Mouse (Mus musculus): Measurements from ENCODE around the gene Hoga1. TPM values are rescaled to one million over a fixed set of nuclear protein-coding genes. Genes with fewer than 3 reads are reported as not detected.

Hoga1 gene
- 1.1 and 1.3 TPM in 2 replicates for polyA plus RNA-seq (2016; fragmentation: Nextera tagmentation; extraction: Ambion mirVana)

- Histone ChIP-seq H3K9ac (no peak within 1 kb of the TSS), H3K27ac (no peak within 1 kb of the TSS)
Observed at GRCm38 (mm10) chr19:42045269-42046102, at the start of gene Hoga1. Gene Hoga1 (plus strand): TSS chr19:42045610.

DNA sequence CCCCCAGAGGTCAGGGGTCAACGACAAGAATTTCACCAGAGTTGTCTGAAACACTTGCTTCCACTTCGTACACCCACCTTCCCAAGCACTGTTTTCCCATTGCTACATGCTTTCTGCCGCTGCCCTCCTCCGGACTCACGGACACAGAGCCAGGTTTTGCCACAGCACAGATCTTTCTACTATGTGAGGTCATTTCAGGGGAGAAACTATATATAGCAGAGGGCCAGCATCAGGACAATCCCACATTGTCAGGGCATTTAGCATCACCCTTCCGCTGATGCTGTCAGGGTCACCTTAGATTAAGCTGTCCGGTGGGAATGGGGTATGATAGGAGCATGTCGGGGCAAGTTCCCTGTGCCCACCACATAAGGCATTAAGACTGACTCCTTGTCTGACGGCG is 48.3 kb upstream of the Hoga1 start:
- no peaks in the 10 kb centered on the region for H3K9me3 ChIP-seq (replicated peaks)
- H3K36me3 ChIP-seq, result no peaks in the 10 kb centered on the region
- WGBS, result 86% methylated on average over 10 of the region's 10 CpGs
- no peaks in the 10 kb centered on the region for H3K27me3 ChIP-seq
- no peak overlapping the region for H3K9ac ChIP-seq
- peaks cover 18% of the 10 kb centered on the region for H3K4me1 ChIP-seq
- no peak overlapping the region for H3K4me3 ChIP-seq
- no peak overlapping the region for H3K4me2 ChIP-seq (replicated peaks)
- no peak overlapping the region for H3K27ac ChIP-seq
- ATAC-seq (ENCODE audit: low FRiP score), result no peak

More at GRCm38 (mm10) chr19:42045269-42046102, at the start of gene Hoga1:
- Histone ChIP-seq H3K4me2 (replicated peaks) (peak within 1 kb of the TSS; percentile 43), H3K4me3 (peak within 1 kb of the TSS; percentile 10; the same call in 1 of the 2 replicates), H3K4me1 (no peaks in the 10 kb centered on the region), H3K36me3 (no peaks in the 10 kb centered on the region), H3K9me3 (replicated peaks) (no peaks in the 10 kb centered on the region), H3K27me3 (0 out of 2 replicates have a peak, but pooled peaks cover 3% of the 10 kb centered on the region)
- 24% methylated on average over 23 of the region's 23 CpGs for WGBS
- ATAC-seq (ENCODE audit: low FRiP score), result peak; percentile 63; the same call in 1 of the 2 replicates

DNA sequence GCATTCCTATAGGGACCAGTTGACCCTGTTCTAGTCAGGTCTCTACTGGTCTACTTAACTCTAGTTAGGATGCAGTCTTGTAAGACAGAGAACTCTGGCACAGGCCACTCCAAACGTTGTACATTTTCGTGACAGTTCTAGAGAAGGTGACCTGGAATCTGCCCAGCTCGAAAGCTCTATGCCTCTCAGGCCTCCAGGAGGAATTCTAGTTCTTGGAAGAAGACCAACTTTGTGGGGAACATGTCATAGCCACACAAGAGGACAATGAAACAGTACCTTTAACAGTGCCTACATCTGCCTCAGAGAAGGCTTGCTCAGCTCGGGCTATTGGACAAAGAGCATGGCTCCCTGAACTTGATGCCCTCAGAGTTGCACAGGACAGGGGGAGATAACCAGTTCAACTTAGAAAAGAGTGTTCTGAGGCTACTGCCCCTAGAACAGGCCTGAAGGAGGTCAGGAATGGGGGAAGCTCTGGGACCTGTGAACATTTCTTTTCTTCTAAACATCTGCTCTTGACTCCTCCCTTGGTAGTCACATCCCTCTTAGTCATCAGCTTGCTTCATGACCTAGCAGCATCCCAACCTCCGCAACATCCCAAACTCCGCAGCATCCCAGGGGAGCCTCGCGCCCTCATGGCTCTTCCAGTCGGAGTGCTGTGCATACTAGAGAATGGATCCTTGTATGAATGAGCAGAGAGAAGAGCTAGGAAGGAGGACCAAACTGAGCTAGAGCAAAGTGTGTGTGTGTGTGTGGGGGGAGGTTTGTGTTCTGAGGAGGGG is 46.5 kb upstream of the Hoga1 start:
- Histone ChIP-seq H3K4me1 (peaks cover 18% of the 10 kb centered on the region), H3K36me3 (no peaks in the 10 kb centered on the region), H3K27ac (no peak overlapping the region), H3K9me3 (replicated peaks) (no peaks in the 10 kb centered on the region), H3K27me3 (no peaks in the 10 kb centered on the region), H3K4me2 (replicated peaks) (no peak overlapping the region), H3K9ac (no peak overlapping the region), H3K4me3 (no peak overlapping the region)
- ATAC-seq (ENCODE audit: low FRiP score), result no peak
- 90% methylated on average over 9 of the region's 9 CpGs for WGBS

DNA sequence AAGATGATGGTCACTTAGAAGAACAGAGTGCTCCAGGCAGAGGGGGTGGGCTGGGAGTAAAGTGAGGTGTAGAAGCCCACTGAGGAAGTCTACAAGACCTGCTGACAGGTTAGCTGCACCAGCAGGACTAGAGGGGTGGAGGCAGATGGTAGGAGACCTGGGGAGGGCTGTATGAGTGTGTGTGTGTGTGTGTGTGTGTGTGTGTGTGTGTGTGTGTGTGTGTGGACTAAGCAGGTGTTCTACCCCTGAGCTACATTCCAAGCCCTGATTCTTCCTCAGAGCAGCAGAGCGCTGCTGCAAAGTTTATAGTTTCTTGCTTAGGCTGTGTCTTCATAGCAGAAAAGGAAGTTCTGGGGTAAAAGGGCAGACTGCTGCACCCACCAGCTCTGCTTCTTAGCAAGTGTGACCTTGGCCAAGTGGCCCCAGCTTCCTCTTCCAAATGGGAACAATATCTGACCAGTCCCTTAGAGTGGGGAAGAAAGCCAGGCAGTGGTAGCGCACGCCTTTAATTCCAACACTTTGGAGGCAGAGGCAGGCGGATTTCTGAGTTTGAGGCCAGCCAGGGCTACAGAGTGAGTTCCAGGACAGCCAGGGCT is 45.6 kb upstream of the Hoga1 start:
- WGBS, result 88% methylated on average over 4 of the region's 4 CpGs
- Histone ChIP-seq H3K4me2 (replicated peaks) (no peak overlapping the region), H3K4me3 (no peak overlapping the region), H3K27ac (peak overlapping the region; percentile 44; the same call in 1 of the 2 replicates), H3K4me1 (peaks cover 18% of the 10 kb centered on the region), H3K9ac (no peak overlapping the region), H3K36me3 (no peaks in the 10 kb centered on the region), H3K27me3 (no peaks in the 10 kb centered on the region), H3K9me3 (replicated peaks) (no peaks in the 10 kb centered on the region)
- ATAC-seq (ENCODE audit: low FRiP score), result no peak

DNA sequence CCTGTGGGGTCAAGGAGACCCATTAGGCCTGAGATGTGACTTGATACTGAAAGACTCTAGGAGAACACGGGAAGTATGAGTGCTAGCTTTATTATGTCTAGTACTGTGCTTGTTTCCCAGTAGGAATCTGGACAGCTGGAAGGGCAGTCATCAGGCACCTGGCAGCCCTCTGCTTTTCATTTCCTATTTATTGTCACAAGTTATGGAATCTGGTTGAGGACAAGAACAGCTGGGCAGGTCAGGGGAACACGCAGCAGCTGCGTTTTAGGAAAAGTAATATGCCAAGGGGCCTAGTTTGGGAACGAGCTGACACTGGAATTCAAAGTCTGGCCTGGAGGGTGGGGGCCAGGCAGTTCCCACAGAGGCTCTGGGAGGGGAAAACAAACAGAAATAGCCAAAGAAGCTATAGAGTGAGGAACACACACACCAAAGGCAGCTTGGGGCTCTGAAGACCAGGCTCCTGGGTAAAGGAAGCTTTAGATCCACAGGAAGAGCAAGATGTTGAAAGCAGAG is 44.9 kb upstream of the Hoga1 start:
- Histone ChIP-seq H3K36me3 (no peaks in the 10 kb centered on the region), H3K9me3 (replicated peaks) (no peaks in the 10 kb centered on the region), H3K9ac (no peak overlapping the region), H3K4me1 (peaks cover 12% of the 10 kb centered on the region), H3K4me2 (replicated peaks) (no peak overlapping the region), H3K4me3 (no peak overlapping the region), H3K27me3 (no peaks in the 10 kb centered on the region), H3K27ac (peak overlapping the region; percentile 44; the same call in 1 of the 2 replicates)
- WGBS, result 59% methylated on average over 4 of the region's 4 CpGs
- no peak for ATAC-seq (ENCODE audit: low FRiP score)

GRCm38 (mm10) chr19:42001253-42001980 is 44.0 kb upstream of the Hoga1 start:
- H3K4me1 ChIP-seq, result peaks cover 9% of the 10 kb centered on the region
- no peaks in the 10 kb centered on the region for H3K9me3 ChIP-seq (replicated peaks)
- no peak overlapping the region for H3K9ac ChIP-seq
- no peak for ATAC-seq (ENCODE audit: low FRiP score)
- H3K4me3 ChIP-seq, result no peak overlapping the region
- no peak overlapping the region for H3K27ac ChIP-seq
- no peaks in the 10 kb centered on the region for H3K36me3 ChIP-seq
- 91% methylated on average over 12 of the region's 12 CpGs for WGBS
- H3K4me2 ChIP-seq (replicated peaks), result no peak overlapping the region
- no peaks in the 10 kb centered on the region for H3K27me3 ChIP-seq

GRCm38 (mm10) chr19:42004258-42004657 is 41.2 kb upstream of the Hoga1 start:
- Histone ChIP-seq H3K27ac (no peak overlapping the region), H3K4me2 (replicated peaks) (no peak overlapping the region), H3K9me3 (replicated peaks) (no peaks in the 10 kb centered on the region), H3K4me1 (peaks cover 16% of the 10 kb centered on the region), H3K4me3 (no peak overlapping the region), H3K36me3 (no peaks in the 10 kb centered on the region), H3K27me3 (no peaks in the 10 kb centered on the region), H3K9ac (no peak overlapping the region)
- ATAC-seq (ENCODE audit: low FRiP score), result no peak
- WGBS, result 83% methylated on average over 6 of the region's 6 CpGs

GRCm38 (mm10) chr19:42005616-42006015 is 39.8 kb upstream of the Hoga1 start:
- H3K36me3 ChIP-seq, result no peaks in the 10 kb centered on the region
- no peak for ATAC-seq (ENCODE audit: low FRiP score)
- no peak overlapping the region for H3K9ac ChIP-seq
- H3K9me3 ChIP-seq (replicated peaks), result no peaks in the 10 kb centered on the region
- H3K4me3 ChIP-seq, result no peak overlapping the region
- peaks cover 17% of the 10 kb centered on the region for H3K4me1 ChIP-seq
- H3K27ac ChIP-seq, result no peak overlapping the region
- no peak overlapping the region for H3K4me2 ChIP-seq (replicated peaks)
- H3K27me3 ChIP-seq, result no peaks in the 10 kb centered on the region
- 79% methylated on average over 3 of the region's 3 CpGs for WGBS

DNA sequence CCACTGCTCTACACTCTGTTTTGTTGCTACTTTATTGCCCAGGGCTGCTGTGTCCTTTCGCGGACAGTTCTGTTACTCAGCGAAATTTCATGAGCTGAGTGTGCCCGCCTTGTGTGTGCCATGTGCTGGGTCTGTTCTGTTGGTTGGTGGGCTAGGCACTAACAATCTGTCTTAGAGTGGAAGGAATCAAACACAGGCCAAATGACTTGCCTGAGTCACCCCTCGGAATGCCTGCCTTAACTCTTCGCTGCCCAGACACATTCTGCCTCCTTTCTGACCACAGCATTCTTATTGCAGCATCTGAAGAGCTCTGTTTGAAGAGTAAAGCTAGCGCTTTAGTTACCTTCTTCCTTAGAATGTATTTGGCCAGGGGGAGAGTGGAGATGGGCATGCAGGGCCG is 38.8 kb upstream of the Hoga1 start:
- H3K4me2 ChIP-seq (replicated peaks), result no peak overlapping the region
- H3K27me3 ChIP-seq, result no peaks in the 10 kb centered on the region
- peaks cover 13% of the 10 kb centered on the region; the same call in 1 of the 2 replicates for H3K4me1 ChIP-seq
- ATAC-seq (ENCODE audit: low FRiP score), result no peak
- H3K9ac ChIP-seq, result no peak overlapping the region
- H3K4me3 ChIP-seq, result no peak overlapping the region
- H3K27ac ChIP-seq, result no peak overlapping the region
- WGBS, result 76% methylated on average over 8 of the region's 8 CpGs
- H3K36me3 ChIP-seq, result no peaks in the 10 kb centered on the region
- H3K9me3 ChIP-seq (replicated peaks), result no peaks in the 10 kb centered on the region

GRCm38 (mm10) chr19:42008586-42008985 is 36.8 kb upstream of the Hoga1 start:
- no peak for ATAC-seq (ENCODE audit: low FRiP score)
- Histone ChIP-seq H3K9me3 (replicated peaks) (no peaks in the 10 kb centered on the region), H3K9ac (0 out of 2 replicates have a peak overlapping the region, but pooled peaks have one; percentile 28), H3K36me3 (no peaks in the 10 kb centered on the region), H3K4me2 (replicated peaks) (no peak overlapping the region), H3K4me1 (peaks cover 13% of the 10 kb centered on the region; the same call in 1 of the 2 replicates), H3K27ac (no peak overlapping the region), H3K4me3 (no peak overlapping the region), H3K27me3 (no peaks in the 10 kb centered on the region)
- 57% methylated on average over 3 of the region's 3 CpGs for WGBS

DNA sequence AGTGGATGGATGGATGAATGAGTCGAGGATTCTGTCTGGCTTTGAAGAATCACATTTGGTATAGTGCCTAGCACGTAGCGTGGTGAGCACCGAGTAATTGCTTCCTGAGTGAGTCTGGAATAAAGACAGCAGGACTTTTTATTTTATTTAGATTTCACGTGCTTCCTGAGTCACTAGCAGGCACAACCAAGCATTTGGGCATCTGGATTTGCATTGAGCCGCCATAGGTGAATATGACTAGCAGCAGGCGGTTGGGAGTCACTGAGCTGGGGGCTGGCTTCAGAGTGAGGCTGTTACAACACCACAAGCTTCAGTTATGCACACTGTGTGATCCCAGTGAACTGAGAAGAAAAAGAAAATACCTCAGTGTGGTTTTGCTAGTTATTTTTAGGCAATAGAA is 36.3 kb upstream of the Hoga1 start:
- Histone ChIP-seq H3K27me3 (no peaks in the 10 kb centered on the region), H3K4me1 (peaks cover 13% of the 10 kb centered on the region; the same call in 1 of the 2 replicates), H3K36me3 (no peaks in the 10 kb centered on the region), H3K27ac (no peak overlapping the region), H3K9ac (0 out of 2 replicates have a peak overlapping the region, but pooled peaks have one; percentile 28), H3K4me2 (replicated peaks) (no peak overlapping the region), H3K9me3 (replicated peaks) (no peaks in the 10 kb centered on the region), H3K4me3 (no peak overlapping the region)
- 68% methylated on average over 7 of the region's 7 CpGs for WGBS
- no peak for ATAC-seq (ENCODE audit: low FRiP score)
